Mouse (Mus musculus) hindbrain, postnatal 0 days (tissue): ENCODE results near the gene Tas2r130. TPM values are rescaled to one million over a fixed set of nuclear protein-coding genes. Genes with fewer than 3 reads are reported as not detected.
"Not testable (repeated sequence)": the region's sequence is repeated elsewhere in the genome, so short reads cannot be mapped to it uniquely, and the experiment has no call there.

Source experiments
- ATAC-seq: fragments of 200-750 bp; cut with Nextera tagmentation; 2 replicates; pipeline ENCODE4 v1.8.0; 2017; ENCODE audit warnings: mild to moderate bottlenecking, moderate TSS enrichment, moderate library complexity
- DNase-seq: peaks from one replicate; pipeline ENCODE4 v3.0.0-alpha.2; 2015; ENCODE audit warnings: low spot score
- H3K27ac ChIP-seq: fragments of 300-500 bp; sonication (generic); 2 replicates; pipeline ENCODE4 v1.5.1; 2014; ENCODE audit warnings: mild to moderate bottlenecking
- H3K27me3 ChIP-seq: fragments of 300-500 bp; sonication (generic); 2 replicates; pipeline ENCODE4 v1.6.1; 2014; ENCODE audit warnings: low read length, mixed read lengths; ENCODE audit not compliant: insufficient read depth
- H3K36me3 ChIP-seq: fragments of 300-500 bp; sonication (generic); 2 replicates; pipeline ENCODE4 v1.6.1; 2014; ENCODE audit warnings: low read length, mixed read lengths; ENCODE audit not compliant: insufficient read depth
- H3K4me1 ChIP-seq: fragments of 300-500 bp; sonication (generic); 2 replicates; pipeline ENCODE4 v1.6.1; 2014; ENCODE audit warnings: antibody characterized with exemption, low read length, mixed read lengths; ENCODE audit not compliant: insufficient read depth
- H3K4me2 ChIP-seq: fragments of 300-500 bp; sonication (generic); 2 replicates; pipeline ENCODE4 v1.6.1; 2014; ENCODE audit warnings: low read depth, mild to moderate bottlenecking, low read length, moderate library complexity, mixed read lengths
- H3K4me3 ChIP-seq: fragments of 300-500 bp; sonication (generic); 2 replicates; pipeline ENCODE4 v1.5.1; 2014; ENCODE audit warnings: low read length
- H3K9ac ChIP-seq: fragments of 300-500 bp; sonication (generic); replicated peaks from 2 replicates; pipeline ENCODE4 v1.6.1; 2014; ENCODE audit warnings: mild to moderate bottlenecking, low read length, moderate library complexity, mixed read lengths
- H3K9me3 ChIP-seq: fragments of 300-500 bp; sonication (generic); 2 replicates; pipeline ENCODE4 v1.6.1; 2016; ENCODE audit warnings: low read length, mixed read lengths
- CTCF ChIP-seq: IDR thresholded peaks from 2 replicates; pipeline ENCODE4 v1.5.1; 2016; ENCODE audit warnings: antibody characterized with exemption, control low read depth, low read depth
- WGBS: fragments of 180-500 bp; shearing (Covaris S2); extraction: QIAGEN DNeasy Blood & Tissue Kit; methylation state at CpG from one replicate; pipeline ENCODE4 v1.1.7; 2014; 5-methylcytosine and 5-hydroxymethylcytosine counted together
- polyA plus RNA-seq: library from polyadenylated mRNA; unstranded; fragments of >200 nt; fragmentation: Nextera tagmentation; extraction: Ambion mirVana; gene quantifications from 2 replicates; pipeline ENCODE4 v1.2.1, GENCODE M21; 2015
- total RNA-seq: library from RNA; depleted of rRNA; stranded (reverse); fragments of >200 nt; gene quantifications from 2 replicates; pipeline ENCODE4 v1.2.3, GENCODE M21; 2014; rRNA removed

Tas2r130 gene
- total RNA-seq (not detected in 2 replicates), polyA plus RNA-seq (not detected in 2 replicates)

DNA sequence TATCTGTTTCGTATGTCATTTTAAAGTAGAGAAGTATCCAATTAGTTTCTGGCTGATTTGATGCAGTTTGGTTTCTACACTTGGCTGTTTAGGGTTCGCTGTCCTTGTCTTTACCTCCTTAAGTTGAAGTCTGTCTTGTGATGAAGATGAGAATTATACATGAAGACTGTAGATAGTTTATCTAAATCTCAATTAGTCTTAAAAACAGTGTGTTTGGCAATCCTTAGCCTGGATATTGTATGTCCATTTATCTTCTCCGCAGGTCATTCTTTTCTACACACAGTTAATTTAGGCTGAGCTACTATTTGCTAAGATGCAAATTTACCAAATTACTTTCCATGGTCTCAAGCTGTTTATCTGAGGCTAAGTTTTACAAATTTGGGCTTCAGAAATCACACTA, at the start of gene Tas2r130:
TSS of gene Tas2r130 (minus strand) at position 101 of the 400 bp plus-strand sequence.
- 81% methylated on average over 3 of the region's 3 CpGs for WGBS
- H3K4me3 ChIP-seq = no peak within 1 kb of the TSS
- no peak for DNase-seq
- H3K27me3 ChIP-seq = no peaks in the 10 kb centered on the region
- no peak for ATAC-seq
- no peaks in the 10 kb centered on the region for H3K4me1 ChIP-seq
- no peak for TF ChIP-seq CTCF
- no peak within 1 kb of the TSS for H3K27ac ChIP-seq
- H3K4me2 ChIP-seq = no peak within 1 kb of the TSS
- no peaks in the 10 kb centered on the region for H3K36me3 ChIP-seq
- H3K9me3 ChIP-seq = peaks cover 10% of the 10 kb centered on the region; the same call in 1 of the 2 replicates
- no peak within 1 kb of the TSS for H3K9ac ChIP-seq

DNA sequence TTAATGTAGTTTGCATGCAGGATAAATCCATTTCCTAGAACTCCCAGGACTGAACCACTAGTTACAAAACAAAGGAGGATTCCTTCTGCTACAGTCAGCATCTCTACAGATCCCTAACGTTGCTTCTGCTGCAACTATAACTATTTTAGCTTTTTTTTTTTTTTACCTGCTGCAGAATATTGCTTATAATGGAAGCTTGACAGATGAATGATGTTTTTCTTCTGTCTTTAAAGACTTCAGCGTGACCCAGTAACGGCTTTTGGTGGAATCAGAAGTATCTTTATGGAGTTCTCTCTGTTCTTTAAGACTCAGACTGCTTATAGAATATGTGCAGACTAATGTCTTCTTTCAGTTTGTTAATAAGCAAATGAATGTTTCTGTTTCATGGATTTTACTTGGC, 48.1 kb upstream of the Tas2r130 start, which contains the start of gene Tas2r106:
TSS of gene Tas2r106 (minus strand) at position 101 of the 400 bp plus-strand sequence.
- Histone ChIP-seq H3K27ac (no peak within 1 kb of the TSS), H3K27me3 (no peaks in the 10 kb centered on the region), H3K4me3 (no peak within 1 kb of the TSS), H3K4me1 (no peaks in the 10 kb centered on the region), H3K36me3 (no peaks in the 10 kb centered on the region), H3K9ac (no peak within 1 kb of the TSS), H3K4me2 (no peak within 1 kb of the TSS), H3K9me3 (no peaks in the 10 kb centered on the region; the same call in none of the 2 replicates)
- no peak for TF ChIP-seq CTCF
- DNase-seq (no peak), ATAC-seq (no peak)
- 74% methylated on average over 3 of the region's 3 CpGs for WGBS

DNA sequence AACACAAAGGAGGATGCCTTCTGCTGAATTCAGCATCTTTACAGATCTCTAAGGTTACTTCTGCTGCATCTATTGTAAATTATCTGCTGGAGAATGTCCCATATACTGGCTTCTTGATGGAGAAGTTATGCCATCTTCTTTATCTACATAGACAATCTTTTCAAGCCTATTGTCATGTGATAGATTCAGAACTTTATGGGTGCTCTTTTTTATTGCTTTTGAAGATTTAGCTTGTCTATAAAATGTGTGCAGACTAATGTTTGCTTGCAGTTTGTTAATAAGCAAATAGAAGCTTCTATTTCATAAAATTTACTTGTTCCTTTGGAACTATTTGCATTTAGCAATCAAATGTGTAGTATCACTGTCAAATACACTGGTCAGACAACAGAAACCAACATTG, 29.3 kb upstream of the Tas2r130 start, which contains the start of gene Tas2r107:
TSS of gene Tas2r107 (minus strand) at position 101 of the 400 bp plus-strand sequence.
- H3K9me3 ChIP-seq = 0 out of 2 replicates have a peak, but pooled peaks cover 9% of the 10 kb centered on the region
- no peaks in the 10 kb centered on the region for H3K36me3 ChIP-seq
- ATAC-seq (no peak), DNase-seq (no peak)
- H3K4me2 ChIP-seq = no peak within 1 kb of the TSS
- H3K27ac ChIP-seq = no peak within 1 kb of the TSS
- H3K9ac ChIP-seq = no peak within 1 kb of the TSS
- TF ChIP-seq CTCF = no peak
- no peak within 1 kb of the TSS for H3K4me3 ChIP-seq
- H3K27me3 ChIP-seq = no peaks in the 10 kb centered on the region
- no peaks in the 10 kb centered on the region for H3K4me1 ChIP-seq

DNA sequence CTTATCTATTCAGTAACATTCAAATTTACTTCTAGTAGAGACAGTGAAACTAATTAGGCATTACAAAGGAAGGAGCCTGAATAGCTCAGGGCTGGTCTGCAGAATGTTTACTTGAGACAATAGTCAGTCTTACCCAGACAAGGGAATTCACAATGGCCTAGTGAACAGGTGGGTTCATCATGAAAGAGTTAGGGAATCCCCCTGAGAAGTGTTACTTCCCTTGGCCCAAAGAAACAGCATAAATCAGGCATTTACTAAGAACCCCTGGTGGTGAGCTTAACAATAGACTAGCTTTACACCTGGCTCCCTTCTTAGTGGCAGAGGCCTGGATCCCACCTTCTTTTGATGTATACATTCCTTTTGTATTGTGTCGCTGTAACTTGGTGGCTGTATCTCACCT, 20.8 kb downstream of the Tas2r130 start:
- WGBS = 88% methylated on average over 1 of the region's 1 CpGs
- not testable (repeated sequence) for H3K36me3 ChIP-seq, DNase-seq, H3K9ac ChIP-seq, H3K4me3 ChIP-seq, H3K4me2 ChIP-seq, H3K27me3 ChIP-seq, H3K9me3 ChIP-seq, H3K4me1 ChIP-seq, H3K27ac ChIP-seq, ATAC-seq

DNA sequence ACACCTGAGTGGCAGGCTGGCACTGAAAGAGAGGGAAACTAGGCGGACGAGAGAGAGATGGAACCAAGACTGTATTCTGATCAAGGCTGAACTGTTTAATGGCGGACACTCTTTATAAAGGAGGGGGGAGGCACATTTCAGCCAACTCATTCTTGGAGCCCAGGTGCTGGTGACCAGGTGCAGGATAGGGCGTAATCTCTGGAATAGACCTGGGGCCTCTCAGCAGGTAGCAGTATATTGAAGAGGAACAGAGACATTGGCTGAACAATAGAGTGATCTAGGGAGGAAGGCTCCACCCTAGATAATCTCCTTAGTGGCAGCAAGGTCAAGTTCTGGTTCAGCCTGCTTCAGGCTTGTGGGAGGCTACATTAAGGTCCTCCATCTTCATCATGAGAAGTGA, 25.9 kb downstream of the Tas2r130 start:
- no peak overlapping the region for H3K9ac ChIP-seq
- no peaks in the 10 kb centered on the region for H3K27me3 ChIP-seq
- no peak overlapping the region for H3K27ac ChIP-seq
- no peaks in the 10 kb centered on the region for H3K36me3 ChIP-seq
- ATAC-seq (no peak), DNase-seq (no peak)
- H3K4me2 ChIP-seq = no peak overlapping the region
- 0 out of 2 replicates have a peak, but pooled peaks cover 2% of the 10 kb centered on the region for H3K9me3 ChIP-seq
- 95% methylated on average over 4 of the region's 4 CpGs for WGBS
- H3K4me1 ChIP-seq = no peaks in the 10 kb centered on the region
- TF ChIP-seq CTCF = no peak
- H3K4me3 ChIP-seq = no peak overlapping the region

Other genes starting within 250 kb of the Tas2r130 start
- gene Ybx3, start 242.4 kb downstream of the Tas2r130 start, total RNA-seq = 86.0 and 103 TPM in 2 replicates
- gene Ybx3, start 242.4 kb downstream of the Tas2r130 start, polyA plus RNA-seq = 33.4 and 34.6 TPM in 2 replicates
- gene 5430401F13Rik, start 144.5 kb downstream of the Tas2r130 start, total RNA-seq = not detected in 2 replicates
- not detected in 2 replicates for gene 5430401F13Rik, start 144.5 kb downstream of the Tas2r130 start, polyA plus RNA-seq
- not detected in 2 replicates for gene Gm6619, start 144.5 kb downstream of the Tas2r130 start, total RNA-seq
- not detected in 2 replicates for gene Gm6619, start 144.5 kb downstream of the Tas2r130 start, polyA plus RNA-seq
- not detected in 2 replicates for gene Tas2r107, start 29.2 kb upstream of the Tas2r130 start, total RNA-seq
- gene Tas2r107, start 29.2 kb upstream of the Tas2r130 start, polyA plus RNA-seq = not detected in 2 replicates
- gene Tas2r106, start 48.0 kb upstream of the Tas2r130 start, total RNA-seq = not detected in 2 replicates
- not detected in 2 replicates for gene Tas2r106, start 48.0 kb upstream of the Tas2r130 start, polyA plus RNA-seq
- not detected in 2 replicates for gene Tas2r104, start 54.8 kb upstream of the Tas2r130 start, total RNA-seq
- gene Tas2r104, start 54.8 kb upstream of the Tas2r130 start, polyA plus RNA-seq = not detected in 2 replicates
- not detected in 2 replicates for gene Tas2r105, start 56.6 kb upstream of the Tas2r130 start, total RNA-seq
- gene Tas2r105, start 56.6 kb upstream of the Tas2r130 start, polyA plus RNA-seq = not detected in 2 replicates
- gene Tas2r114, start 59.2 kb upstream of the Tas2r130 start, total RNA-seq = not detected in 2 replicates
- gene Tas2r114, start 59.2 kb upstream of the Tas2r130 start, polyA plus RNA-seq = not detected in 2 replicates